Mouse (Mus musculus): Measurements from ENCODE around the gene Prtg. TPM values are rescaled to one million over a fixed set of nuclear protein-coding genes. Genes with fewer than 3 reads are reported as not detected.

Gene Prtg
- polyA plus RNA-seq, 1 experiment from 2014 or later: 3.8 TPM

DNA sequence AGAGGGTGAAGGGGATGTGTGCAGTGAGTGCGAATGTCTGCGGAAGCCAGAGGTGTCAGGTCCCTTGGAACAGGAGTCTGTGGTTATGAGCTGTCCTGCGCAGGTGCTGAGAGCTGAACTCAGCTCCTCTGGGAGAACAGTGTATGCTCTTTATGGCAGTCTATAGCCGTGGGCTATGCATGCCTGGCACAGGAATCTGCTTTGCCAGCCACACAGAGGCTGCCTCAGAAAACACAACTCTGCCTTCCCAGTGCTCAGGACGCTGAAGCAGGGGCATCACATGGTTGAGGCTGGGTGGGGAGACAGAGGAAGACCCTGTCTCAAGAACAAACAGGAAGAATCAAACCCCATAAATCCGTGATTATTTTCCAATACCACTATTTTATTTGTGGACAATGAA, 60.8 kb downstream of the Prtg start:
- Histone ChIP-seq H3K27ac (replicated peaks; ENCODE audit: low read depth, low read length) (no peak overlapping the region), H3K4me2 (ENCODE audit: low read depth, low read length) (no peak overlapping the region), H3K4me3 (ENCODE audit: low read depth, low read length) (no peak overlapping the region), H3K27me3 (ENCODE audit: control insufficient read depth, insufficient read depth, low read length) (no peaks in the 10 kb centered on the region), H3K4me1 (ENCODE audit: control insufficient read depth, insufficient read depth, low read length) (peaks cover 3% of the 10 kb centered on the region; the same call in 1 of the 2 replicates), H3K36me3 (replicated peaks; ENCODE audit: control insufficient read depth, insufficient read depth, low read depth, low read length) (no peaks in the 10 kb centered on the region), H3K9ac (replicated peaks; ENCODE audit: low read length) (no peak overlapping the region), H3K9me3 (replicated peaks; ENCODE audit: control insufficient read depth, low read length) (no peaks in the 10 kb centered on the region; the same call in 1 of the 2 replicates)
- ATAC-seq (replicated peaks; ENCODE audit: insufficient number of reproducible peaks, low FRiP score, low TSS enrichment, low read depth): no peak
- 81% methylated on average over 6 of the region's 6 CpGs for whole genome bisulfite sequencing
- no peak for DNase-seq (ENCODE audit: low spot score)

DNA sequence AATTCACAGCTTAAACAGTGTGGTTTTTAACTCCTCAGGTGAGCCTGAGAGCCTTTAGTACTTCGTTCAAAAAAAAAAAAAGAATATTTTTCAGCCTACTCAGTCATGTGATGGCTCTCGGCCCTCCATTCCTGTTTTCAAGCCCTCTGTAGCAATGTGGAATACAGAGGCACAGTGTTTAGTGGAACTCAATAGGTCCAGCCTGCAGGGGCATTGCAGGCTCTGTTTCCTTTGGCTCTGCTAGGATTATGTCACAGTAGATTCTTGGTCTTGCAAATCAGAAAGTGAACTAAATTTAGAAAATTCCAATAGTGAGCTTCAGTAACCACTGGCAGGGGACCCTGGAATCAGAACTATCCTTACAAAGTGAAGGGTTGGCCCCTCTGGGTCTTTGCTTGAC, 62.1 kb downstream of the Prtg start:
- no peak overlapping the region for H3K27ac ChIP-seq (replicated peaks; ENCODE audit: low read depth, low read length)
- no peaks in the 10 kb centered on the region for H3K27me3 ChIP-seq (ENCODE audit: control insufficient read depth, insufficient read depth, low read length)
- H3K9ac ChIP-seq (replicated peaks; ENCODE audit: low read length): no peak overlapping the region
- DNase-seq (ENCODE audit: low spot score): no peak
- ATAC-seq (replicated peaks; ENCODE audit: insufficient number of reproducible peaks, low FRiP score, low TSS enrichment, low read depth): no peak
- H3K36me3 ChIP-seq (replicated peaks; ENCODE audit: control insufficient read depth, insufficient read depth, low read depth, low read length): no peaks in the 10 kb centered on the region
- H3K4me2 ChIP-seq (ENCODE audit: low read depth, low read length): no peak overlapping the region
- no peaks in the 10 kb centered on the region; the same call in 1 of the 2 replicates for H3K9me3 ChIP-seq (replicated peaks; ENCODE audit: control insufficient read depth, low read length)
- H3K4me1 ChIP-seq (ENCODE audit: control insufficient read depth, insufficient read depth, low read length): peaks cover 3% of the 10 kb centered on the region; the same call in 1 of the 2 replicates
- 72% methylated on average over 2 of the region's 2 CpGs for WGBS
- H3K4me3 ChIP-seq (ENCODE audit: low read depth, low read length): no peak overlapping the region

DNA sequence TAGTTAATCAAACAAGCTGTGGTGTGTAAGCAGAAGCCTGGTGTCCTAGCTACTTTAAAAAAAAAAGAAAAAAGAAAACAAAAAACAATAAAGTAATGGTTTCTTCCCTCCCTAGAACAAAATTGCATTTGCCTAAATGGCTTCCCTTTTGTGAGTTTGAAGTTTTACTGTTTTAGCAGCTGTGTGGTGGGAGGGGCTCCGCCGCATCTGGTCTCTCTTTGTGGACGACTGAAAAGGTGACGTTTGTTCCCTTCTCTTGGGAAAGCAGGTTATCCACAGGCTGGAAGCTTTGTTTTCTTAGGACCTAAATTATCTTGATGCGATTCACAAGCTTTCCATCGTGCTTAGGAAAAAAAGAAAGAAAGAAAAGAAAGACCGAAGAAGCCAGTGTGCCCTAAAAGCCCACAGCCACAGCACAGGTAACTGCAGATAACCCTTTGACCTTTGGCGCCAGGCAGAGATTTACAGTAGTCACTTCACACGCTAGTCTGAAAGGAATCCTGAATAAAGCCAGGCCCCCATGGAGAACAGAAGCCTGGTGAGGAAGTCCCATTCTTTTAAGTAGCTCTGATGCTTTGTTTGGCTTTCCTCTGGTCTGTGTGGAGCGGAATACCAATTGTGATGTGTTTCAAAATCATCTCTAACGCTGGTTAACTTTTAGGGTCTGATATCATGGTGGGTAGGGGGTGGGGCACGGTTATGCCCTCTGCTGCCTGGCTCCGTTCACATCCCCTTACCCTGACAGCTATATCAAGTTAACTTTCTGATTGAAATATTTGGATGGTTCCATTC, 65.0 kb downstream of the Prtg start:
- H3K4me3 ChIP-seq (ENCODE audit: low read depth, low read length): no peak overlapping the region
- H3K4me1 ChIP-seq (ENCODE audit: control insufficient read depth, insufficient read depth, low read length): peaks cover 3% of the 10 kb centered on the region; the same call in 1 of the 2 replicates
- H3K27me3 ChIP-seq (ENCODE audit: control insufficient read depth, insufficient read depth, low read length): no peaks in the 10 kb centered on the region
- 18% methylated on average over 13 of the region's 13 CpGs for WGBS
- peak; percentile 65 for DNase-seq (ENCODE audit: low spot score)
- H3K27ac ChIP-seq (replicated peaks; ENCODE audit: low read depth, low read length): peak overlapping the region; percentile 56
- 0 out of 2 replicates have a peak overlapping the region, but pooled peaks have one; percentile 15 for H3K9ac ChIP-seq (replicated peaks; ENCODE audit: low read length)
- 0 out of 2 replicates have a peak, but pooled peaks have one; percentile 36 for ATAC-seq (replicated peaks; ENCODE audit: insufficient number of reproducible peaks, low FRiP score, low TSS enrichment, low read depth)
- H3K4me2 ChIP-seq (ENCODE audit: low read depth, low read length): no peak overlapping the region
- H3K36me3 ChIP-seq (replicated peaks; ENCODE audit: control insufficient read depth, insufficient read depth, low read depth, low read length): no peaks in the 10 kb centered on the region
- no peaks in the 10 kb centered on the region; the same call in 1 of the 2 replicates for H3K9me3 ChIP-seq (replicated peaks; ENCODE audit: control insufficient read depth, low read length)

DNA sequence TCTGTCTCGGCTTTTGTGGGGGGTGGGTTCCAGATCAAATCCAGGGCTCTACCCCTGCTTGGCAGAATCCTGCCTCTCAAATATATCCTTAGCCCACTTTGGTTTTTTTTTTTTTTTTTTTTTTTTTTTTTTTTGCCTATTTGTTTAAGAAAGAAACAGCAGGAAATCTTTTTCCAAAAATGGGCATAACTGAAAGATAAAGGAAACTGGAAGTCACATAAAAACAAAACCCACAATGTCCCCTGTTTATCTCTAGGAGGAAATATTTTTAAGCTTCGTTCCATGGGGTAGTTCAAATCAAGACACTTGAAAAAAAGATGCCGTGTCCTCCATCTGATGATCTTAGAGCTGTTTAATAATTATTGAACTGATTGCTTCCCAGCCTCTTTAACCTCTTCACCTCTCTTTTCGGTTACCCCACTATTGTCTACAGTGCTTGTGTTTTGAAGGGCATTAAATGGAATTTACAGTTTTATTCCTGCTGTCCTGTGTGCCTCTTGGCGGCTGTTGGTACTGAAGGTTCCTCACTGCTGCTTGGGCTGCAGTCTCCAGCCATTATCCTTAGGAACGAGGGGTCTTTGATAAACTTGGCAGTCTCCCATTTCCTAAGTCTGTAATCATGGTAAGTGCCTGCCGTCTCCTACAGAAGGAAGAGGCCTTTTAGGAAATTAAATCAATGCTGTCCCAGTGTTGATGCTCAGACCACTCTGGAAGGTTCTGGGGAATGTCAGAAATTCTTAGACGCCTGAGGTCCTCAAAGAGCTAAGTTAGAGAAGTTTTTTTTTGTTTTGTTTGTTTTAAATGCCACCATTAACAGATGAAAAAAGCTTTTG, 65.8 kb downstream of the Prtg start:
- WGBS: 31% methylated on average over 8 of the region's 8 CpGs
- peaks cover 3% of the 10 kb centered on the region; the same call in 1 of the 2 replicates for H3K4me1 ChIP-seq (ENCODE audit: control insufficient read depth, insufficient read depth, low read length)
- H3K27me3 ChIP-seq (ENCODE audit: control insufficient read depth, insufficient read depth, low read length): no peaks in the 10 kb centered on the region
- H3K36me3 ChIP-seq (replicated peaks; ENCODE audit: control insufficient read depth, insufficient read depth, low read depth, low read length): no peaks in the 10 kb centered on the region
- DNase-seq (ENCODE audit: low spot score) (peak; percentile 51), ATAC-seq (replicated peaks; ENCODE audit: insufficient number of reproducible peaks, low FRiP score, low TSS enrichment, low read depth) (no peak)
- H3K9ac ChIP-seq (replicated peaks; ENCODE audit: low read length): no peak overlapping the region
- no peak overlapping the region for H3K4me2 ChIP-seq (ENCODE audit: low read depth, low read length)
- H3K4me3 ChIP-seq (ENCODE audit: low read depth, low read length): no peak overlapping the region
- no peaks in the 10 kb centered on the region; the same call in 1 of the 2 replicates for H3K9me3 ChIP-seq (replicated peaks; ENCODE audit: control insufficient read depth, low read length)
- H3K27ac ChIP-seq (replicated peaks; ENCODE audit: low read depth, low read length): peak overlapping the region; percentile 56

DNA sequence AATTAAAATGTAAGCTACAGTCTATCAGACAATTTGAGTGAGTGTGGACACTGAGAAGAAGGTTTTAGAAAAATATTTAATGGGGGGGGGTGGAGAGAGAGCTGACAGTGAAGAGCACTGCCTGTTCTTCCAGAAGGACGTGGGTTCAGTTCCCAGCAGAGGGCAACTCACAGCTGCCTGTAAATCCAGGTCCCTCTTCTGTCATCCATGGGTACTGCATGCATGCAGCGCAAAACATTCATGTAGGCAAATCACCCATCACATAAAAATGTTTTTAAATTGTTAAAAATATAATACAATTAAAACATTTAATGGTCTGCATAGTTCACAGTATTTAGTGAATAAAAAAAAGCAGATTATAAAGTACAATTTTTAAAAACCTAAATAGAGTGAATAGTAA, 69.2 kb downstream of the Prtg start:
- peaks cover 11% of the 10 kb centered on the region for H3K4me1 ChIP-seq (ENCODE audit: control insufficient read depth, insufficient read depth, low read length)
- DNase-seq (ENCODE audit: low spot score) (no peak), ATAC-seq (replicated peaks; ENCODE audit: insufficient number of reproducible peaks, low FRiP score, low TSS enrichment, low read depth) (no peak)
- no peak overlapping the region for H3K27ac ChIP-seq (replicated peaks; ENCODE audit: low read depth, low read length)
- WGBS: 88% methylated on average over 2 of the region's 2 CpGs
- no peak overlapping the region for H3K4me3 ChIP-seq (ENCODE audit: low read depth, low read length)
- no peaks in the 10 kb centered on the region for H3K27me3 ChIP-seq (ENCODE audit: control insufficient read depth, insufficient read depth, low read length)
- H3K9ac ChIP-seq (replicated peaks; ENCODE audit: low read length): no peak overlapping the region
- H3K4me2 ChIP-seq (ENCODE audit: low read depth, low read length): no peak overlapping the region
- H3K36me3 ChIP-seq (replicated peaks; ENCODE audit: control insufficient read depth, insufficient read depth, low read depth, low read length): no peaks in the 10 kb centered on the region
- H3K9me3 ChIP-seq (replicated peaks; ENCODE audit: control insufficient read depth, low read length): no peaks in the 10 kb centered on the region

DNA sequence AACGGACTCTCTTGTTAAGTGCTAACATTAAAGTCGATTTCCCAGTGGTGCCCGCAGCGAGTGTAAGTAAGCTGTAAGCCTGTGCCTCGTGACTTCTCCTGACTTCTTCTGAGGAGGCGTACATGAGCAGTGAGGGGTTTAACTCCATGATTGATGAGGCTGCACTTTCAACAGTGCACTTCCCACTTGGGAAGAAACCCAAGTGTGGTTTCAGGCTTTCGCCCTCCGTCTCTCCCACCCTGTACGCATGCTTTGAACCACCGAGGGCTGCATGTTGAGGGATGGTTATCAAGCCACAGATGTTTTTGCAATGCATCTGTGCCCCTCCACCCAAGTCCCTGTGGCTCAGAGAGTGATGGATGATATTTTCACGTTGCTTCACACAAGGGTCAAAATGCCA, 71.2 kb downstream of the Prtg start:
- Histone ChIP-seq H3K4me3 (ENCODE audit: low read depth, low read length) (no peak overlapping the region), H3K9ac (replicated peaks; ENCODE audit: low read length) (no peak overlapping the region), H3K4me2 (ENCODE audit: low read depth, low read length) (no peak overlapping the region), H3K9me3 (replicated peaks; ENCODE audit: control insufficient read depth, low read length) (no peaks in the 10 kb centered on the region), H3K27ac (replicated peaks; ENCODE audit: low read depth, low read length) (no peak overlapping the region), H3K27me3 (ENCODE audit: control insufficient read depth, insufficient read depth, low read length) (no peaks in the 10 kb centered on the region), H3K36me3 (replicated peaks; ENCODE audit: control insufficient read depth, insufficient read depth, low read depth, low read length) (no peaks in the 10 kb centered on the region), H3K4me1 (ENCODE audit: control insufficient read depth, insufficient read depth, low read length) (peaks cover 11% of the 10 kb centered on the region)
- WGBS: 36% methylated on average over 11 of the region's 11 CpGs
- no peak for ATAC-seq (replicated peaks; ENCODE audit: insufficient number of reproducible peaks, low FRiP score, low TSS enrichment, low read depth)
- DNase-seq (ENCODE audit: low spot score): no peak

DNA sequence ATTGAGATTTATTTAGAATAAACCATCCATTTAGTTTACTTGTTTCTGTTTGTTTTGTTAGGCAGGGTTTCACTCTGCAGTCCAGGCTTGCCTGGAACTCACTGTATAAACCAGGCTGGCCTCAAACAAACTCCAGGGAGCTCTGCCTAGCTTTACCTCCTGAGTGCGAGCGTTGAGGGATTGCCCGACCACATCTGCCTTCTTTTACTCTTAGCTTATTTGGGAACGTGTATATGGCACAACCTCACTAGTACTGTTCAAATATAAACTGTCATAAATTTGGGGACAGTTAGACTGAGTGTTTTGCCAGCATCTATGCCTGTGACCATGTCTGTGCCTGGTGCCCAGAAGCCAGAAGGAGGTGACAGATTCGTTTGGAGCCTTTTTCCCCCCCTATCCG, 72.0 kb downstream of the Prtg start:
- H3K9ac ChIP-seq (replicated peaks; ENCODE audit: low read length): no peak overlapping the region
- H3K36me3 ChIP-seq (replicated peaks; ENCODE audit: control insufficient read depth, insufficient read depth, low read depth, low read length): no peaks in the 10 kb centered on the region
- peaks cover 11% of the 10 kb centered on the region for H3K4me1 ChIP-seq (ENCODE audit: control insufficient read depth, insufficient read depth, low read length)
- WGBS: 41% methylated on average over 6 of the region's 6 CpGs
- DNase-seq (ENCODE audit: low spot score): no peak
- no peak overlapping the region for H3K27ac ChIP-seq (replicated peaks; ENCODE audit: low read depth, low read length)
- no peak overlapping the region for H3K4me2 ChIP-seq (ENCODE audit: low read depth, low read length)
- H3K9me3 ChIP-seq (replicated peaks; ENCODE audit: control insufficient read depth, low read length): no peaks in the 10 kb centered on the region
- H3K4me3 ChIP-seq (ENCODE audit: low read depth, low read length): no peak overlapping the region
- no peak for ATAC-seq (replicated peaks; ENCODE audit: insufficient number of reproducible peaks, low FRiP score, low TSS enrichment, low read depth)
- no peaks in the 10 kb centered on the region for H3K27me3 ChIP-seq (ENCODE audit: control insufficient read depth, insufficient read depth, low read length)

DNA sequence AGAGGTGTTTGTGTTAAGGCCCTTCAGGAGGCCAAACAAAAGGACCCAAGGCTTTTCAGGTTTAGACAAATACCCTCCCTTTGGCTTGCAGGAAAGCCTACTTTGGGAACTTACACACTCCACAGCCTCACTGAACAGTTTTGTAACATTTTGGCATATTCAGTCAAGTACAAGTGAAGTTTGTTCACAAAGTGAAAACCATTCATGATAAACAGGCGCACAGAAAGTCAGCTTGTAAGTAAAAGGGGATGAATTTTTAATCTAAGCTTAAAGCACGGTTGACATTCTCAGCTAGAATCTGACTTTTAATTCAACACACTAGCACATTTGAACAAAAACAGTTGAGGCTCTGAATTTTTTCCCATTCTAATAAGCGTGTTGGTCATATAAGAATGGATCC, 72.9 kb downstream of the Prtg start:
- Histone ChIP-seq H3K27me3 (ENCODE audit: control insufficient read depth, insufficient read depth, low read length) (no peaks in the 10 kb centered on the region), H3K9ac (replicated peaks; ENCODE audit: low read length) (no peak overlapping the region), H3K27ac (replicated peaks; ENCODE audit: low read depth, low read length) (no peak overlapping the region), H3K9me3 (replicated peaks; ENCODE audit: control insufficient read depth, low read length) (no peaks in the 10 kb centered on the region), H3K4me3 (ENCODE audit: low read depth, low read length) (no peak overlapping the region), H3K36me3 (replicated peaks; ENCODE audit: control insufficient read depth, insufficient read depth, low read depth, low read length) (no peaks in the 10 kb centered on the region), H3K4me1 (ENCODE audit: control insufficient read depth, insufficient read depth, low read length) (peaks cover 11% of the 10 kb centered on the region), H3K4me2 (ENCODE audit: low read depth, low read length) (no peak overlapping the region)
- ATAC-seq (replicated peaks; ENCODE audit: insufficient number of reproducible peaks, low FRiP score, low TSS enrichment, low read depth) (no peak), DNase-seq (ENCODE audit: low spot score) (no peak)
- 53% methylated on average over 3 of the region's 3 CpGs for WGBS
